Mouse (Mus musculus): ENCODE measurements around the gene 9030624G23Rik. TPM values are rescaled to one million over a fixed set of nuclear protein-coding genes. Genes with fewer than 3 reads are reported as not detected.
A peak's percentile ranks its signal among the peaks of the same experiment; 100 is the strongest.
"Not testable (repeated sequence)": the region's sequence is repeated elsewhere in the genome, so short reads cannot be mapped to it uniquely, and the experiment has no call there.

Gene 9030624G23Rik
- total RNA-seq (2021): under 1 TPM; 0.13 to 0.16 TPM
- long read RNA-seq, experiment 1: 0 reads
- long read RNA-seq, experiment 2: 0 reads

DNA sequence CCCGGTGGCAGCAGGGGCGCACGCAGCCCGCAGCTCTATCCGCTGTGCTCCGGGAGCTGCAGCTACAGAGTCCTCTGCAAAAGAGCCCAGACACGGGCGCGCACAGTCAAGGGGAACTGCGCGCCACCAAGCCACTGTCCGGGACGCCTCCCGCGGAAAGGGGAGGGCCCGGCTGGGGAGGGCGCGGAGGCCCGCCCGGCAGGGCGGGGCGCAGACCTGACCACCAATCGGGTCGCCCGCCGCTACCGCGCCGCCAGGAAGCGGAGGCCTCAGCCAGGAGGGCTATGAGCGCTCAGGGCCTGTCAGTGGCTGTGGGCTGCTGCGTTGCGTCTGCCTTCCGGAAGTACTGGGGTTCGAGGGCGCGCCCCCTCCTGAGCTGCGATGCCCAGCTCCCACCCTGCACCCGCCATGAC is at the start of gene 9030624G23Rik:
Gene 9030624G23Rik, minus strand, starts transcription at position 139 of the 413 bp plus-strand sequence.
- DNase-seq: peak; percentile 45

DNA sequence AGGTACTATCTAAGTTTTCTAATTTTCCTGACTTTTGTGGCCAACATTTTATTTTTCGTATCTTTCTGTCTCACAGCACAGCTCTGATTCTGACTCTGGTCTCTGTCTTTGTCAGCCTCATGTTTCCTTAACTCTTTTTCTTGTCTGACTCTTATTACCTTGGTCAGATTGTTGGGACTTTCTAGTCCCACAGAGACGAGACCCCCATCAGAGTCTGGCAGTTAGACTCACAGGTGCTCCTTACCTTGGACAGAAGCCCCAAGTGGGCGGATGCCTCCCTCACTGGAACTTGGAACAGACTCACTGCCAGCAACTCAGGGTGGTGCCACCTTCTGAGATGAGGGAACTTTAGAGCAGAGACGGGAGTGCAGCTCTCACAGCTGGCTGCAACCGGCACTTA is 13.9 kb downstream of the 9030624G23Rik start:
- DNase-seq: not testable (repeated sequence)

Data from gastrocnemius, postnatal 25 days (tissue).